ENCODE assay signal across 18 mouse cellular contexts in genomic region chr3:159740600-159741279, GRCm38 (mm10).
"Had no signal": no experiment of that assay in that cellular context is flagged by ENCODE, and none has a peak within 500 bp of the region (broad histone marks: within the 10 kb centered on the region; RNA-seq: fewer than 3 reads in every experiment).

No protein-coding gene starts in this region.

- H3K4me3 ChIP-seq: intestine, embryonic 15.5 days; kidney, embryonic 15.5 days; limb, embryonic 10.5 days; limb, embryonic 13.5 days; liver, embryonic 12.5 days; liver, embryonic 15.5 days; lung, embryonic 15.5 days; megakaryocyte, embryonic 14.5 days; midbrain, embryonic 12.5 days had no signal

- H3K4me1 ChIP-seq: intestine, embryonic 15.5 days; kidney, embryonic 15.5 days; limb, embryonic 10.5 days; limb, embryonic 13.5 days; liver, embryonic 12.5 days; liver, embryonic 15.5 days; lung, embryonic 15.5 days; megakaryocyte, embryonic 14.5 days; midbrain, embryonic 12.5 days had no signal

- ATAC-seq: intestine, embryonic 15.5 days; liver, embryonic 12.5 days had no signal

- H3K9me3 ChIP-seq: intestine, embryonic 15.5 days; kidney, embryonic 15.5 days; limb, embryonic 10.5 days; limb, embryonic 13.5 days; liver, embryonic 12.5 days; liver, embryonic 15.5 days; lung, embryonic 15.5 days; megakaryocyte, embryonic 14.5 days; midbrain, embryonic 12.5 days had no signal

- H3K9ac ChIP-seq: intestine, embryonic 15.5 days; kidney, embryonic 15.5 days; limb, embryonic 13.5 days; liver, embryonic 12.5 days; liver, embryonic 15.5 days; lung, embryonic 15.5 days; midbrain, embryonic 12.5 days had no signal

- H3K27ac ChIP-seq: intestine, embryonic 15.5 days; kidney, embryonic 15.5 days; limb, embryonic 10.5 days; limb, embryonic 13.5 days; liver, embryonic 12.5 days; liver, embryonic 15.5 days; lung, embryonic 15.5 days; midbrain, embryonic 12.5 days had no signal

- H3K27me3 ChIP-seq: intestine, embryonic 15.5 days; kidney, embryonic 15.5 days; limb, embryonic 13.5 days; liver, embryonic 12.5 days; liver, embryonic 15.5 days; lung, embryonic 15.5 days; megakaryocyte, embryonic 14.5 days; midbrain, embryonic 12.5 days had no signal

- H3K36me3 ChIP-seq: intestine, embryonic 15.5 days; kidney, embryonic 15.5 days; limb, embryonic 10.5 days; limb, embryonic 13.5 days; liver, embryonic 12.5 days; liver, embryonic 15.5 days; lung, embryonic 15.5 days; midbrain, embryonic 12.5 days had no signal

- H3K4me2 ChIP-seq: intestine, embryonic 15.5 days; kidney, embryonic 15.5 days; limb, embryonic 13.5 days; liver, embryonic 12.5 days; liver, embryonic 15.5 days; lung, embryonic 15.5 days; midbrain, embryonic 12.5 days had no signal

- DNase-seq: kidney, adult 11 months; kidney, adult 8-10 months; kidney, postnatal 10 days; kidney, postnatal 36 days; liver; lung, adult 18-20 months; lung, postnatal 10 days; lung, postnatal 36 days; thymus, adult 18-20 months had no signal
